Mouse (Mus musculus) myocyte (in vitro differentiated cells): ENCODE results near the gene Lztfl1. TPM values are rescaled to one million over a fixed set of nuclear protein-coding genes. Genes with fewer than 3 reads are reported as not detected.
A peak's percentile ranks its signal among the peaks of the same experiment; 100 is the strongest.
"Not testable (repeated sequence)": the region's sequence is repeated elsewhere in the genome, so short reads cannot be mapped to it uniquely, and the experiment has no call there.

Source experiments
- H3K27me3 ChIP-seq: one replicate; pipeline ENCODE4 v1.6.1; 2011; ENCODE audit not compliant: control insufficient read depth, insufficient read depth, insufficient read length
- H3K36me3 ChIP-seq: one replicate; pipeline ENCODE4 v1.6.1; 2011; ENCODE audit not compliant: control insufficient read depth, insufficient read depth
- H3K4me2 ChIP-seq: one replicate; pipeline ENCODE4 v1.6.1; 2011; ENCODE audit warnings: low read depth, control low read depth
- H3K4me3 ChIP-seq: one replicate; pipeline ENCODE4 v1.5.1; 2011; ENCODE audit warnings: mild to moderate bottlenecking, control low read depth, moderate library complexity
- H3K79me2 ChIP-seq: one replicate; pipeline ENCODE4 v1.6.1; 2011; ENCODE audit not compliant: control insufficient read depth, insufficient read depth
- H3ac ChIP-seq: one replicate; pipeline ENCODE4 v1.6.1; 2011; ENCODE audit not compliant: control insufficient read depth, insufficient read length
- CEBPB ChIP-seq: IDR thresholded peaks from 2 replicates; pipeline ENCODE4 v1.6.1; 2011; ENCODE audit warnings: mild to moderate bottlenecking, moderate library complexity; ENCODE audit not compliant: poor library complexity, insufficient read depth, severe bottlenecking
- E2F4 ChIP-seq: IDR thresholded peaks from one replicate; pipeline ENCODE4 v1.6.1; 2011; ENCODE audit warnings: mild to moderate bottlenecking, control low read depth, moderate library complexity; ENCODE audit not compliant: insufficient read depth
- MAX ChIP-seq: IDR thresholded peaks from one replicate; pipeline ENCODE4 v1.6.1; 2011; ENCODE audit warnings: low read depth, mild to moderate bottlenecking, control low read depth
- MYOD1 ChIP-seq, 3 experiments: IDR thresholded peaks; one replicate each; pipeline ENCODE4 v1.6.1; 2011; ENCODE audit warnings: control low read depth in 2 of 3, low read depth in 2 of 3, mild to moderate bottlenecking in 2 of 3, moderate library complexity in 1 of 3; ENCODE audit not compliant: insufficient read length in 2 of 3, control insufficient read depth in 1 of 3
- MYOG ChIP-seq, 3 experiments: IDR thresholded peaks; one replicate each; pipeline ENCODE4 v1.6.1; 2011; ENCODE audit warnings: control low read depth in 2 of 3, low read depth in 2 of 3, mild to moderate bottlenecking in 2 of 3; ENCODE audit not compliant: insufficient read length in 2 of 3, control insufficient read depth in 1 of 3, insufficient read depth in 1 of 3
- POLR2A ChIP-seq: IDR thresholded peaks from one replicate; pipeline ENCODE4 v1.6.1; 2011; ENCODE audit warnings: low read depth, mild to moderate bottlenecking, control low read depth, moderate library complexity; ENCODE audit not compliant: insufficient read length
- POLR2AphosphoS2 ChIP-seq: IDR thresholded peaks from one replicate; pipeline ENCODE4 v1.6.1; 2011; ENCODE audit warnings: low read depth, control low read depth; ENCODE audit not compliant: insufficient read length
- REST ChIP-seq: IDR thresholded peaks from one replicate; pipeline ENCODE4 v1.6.1; 2011; ENCODE audit warnings: mild to moderate bottlenecking, control low read depth, moderate library complexity; ENCODE audit not compliant: insufficient read depth, insufficient read length
- SRF ChIP-seq: IDR thresholded peaks from one replicate; pipeline ENCODE4 v1.6.1; 2011; ENCODE audit warnings: low read depth; ENCODE audit not compliant: control insufficient read depth, insufficient read length
- TCF12 ChIP-seq: IDR thresholded peaks from one replicate; pipeline ENCODE4 v1.6.1; 2011; ENCODE audit warnings: mild to moderate bottlenecking, control low read depth; ENCODE audit not compliant: poor library complexity, insufficient read depth, severe bottlenecking
- TCF3 ChIP-seq: IDR thresholded peaks from one replicate; pipeline ENCODE4 v1.6.1; 2011; ENCODE audit warnings: low read depth, control low read depth; ENCODE audit not compliant: insufficient read length
- USF1 ChIP-seq: IDR thresholded peaks from one replicate; pipeline ENCODE4 v1.6.1; 2011; ENCODE audit warnings: low read depth, mild to moderate bottlenecking, control low read depth, moderate library complexity
- polyA plus RNA-seq: library from polyadenylated mRNA; unstranded; fragments of >200 nt; fragmentation: generic; extraction: Trizol; gene quantifications from one replicate; pipeline ENCODE4 v1.2.1, GENCODE M21; 2012; ENCODE audit warnings: missing spikeins

The Lztfl1 gene
- polyA plus RNA-seq, 1 experiment = 7.4 TPM

DNA sequence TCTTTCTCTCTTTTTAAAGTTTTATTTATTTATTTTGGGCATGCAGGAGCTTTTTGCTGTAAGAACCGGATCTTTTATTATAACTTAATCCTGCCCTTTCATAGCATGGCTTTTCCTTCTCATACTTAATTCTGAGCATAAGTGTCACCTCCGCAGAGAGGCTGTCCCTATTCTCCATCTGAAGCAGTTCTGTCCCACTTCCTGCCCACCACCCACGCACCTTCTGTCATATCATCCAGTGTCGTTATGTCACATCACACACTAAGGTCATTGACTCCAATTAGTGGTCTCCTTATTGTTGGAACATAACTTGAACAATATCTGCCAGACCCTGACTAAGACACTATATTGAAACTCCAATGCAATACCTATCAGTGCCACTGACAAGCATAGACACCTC is 41.1 kb upstream of the Lztfl1 start:
- Histone ChIP-seq H3K4me3 (no peak overlapping the region), H3K36me3 (no peaks in the 10 kb centered on the region), H3K4me2 (no peak overlapping the region), H3ac (no peak overlapping the region), H3K27me3 (no peaks in the 10 kb centered on the region), H3K79me2 (no peaks in the 10 kb centered on the region)
- no peak for TF ChIP-seq POLR2A
- no peak for TF ChIP-seq MYOG (IDR thresholded peaks at IDR 0.05; ENCODE audit: control insufficient read depth in 1 of 3, insufficient read depth in 1 of 3, insufficient read length in 2 of 3, low read depth in 2 of 3)
- no peak for TF ChIP-seq TCF12
- no peak for TF ChIP-seq TCF3
- TF ChIP-seq E2F4 = no peak
- TF ChIP-seq POLR2AphosphoS2 = no peak
- TF ChIP-seq SRF = no peak
- no peak for TF ChIP-seq USF1
- TF ChIP-seq MAX = no peak
- TF ChIP-seq CEBPB = no peak
- no peak for TF ChIP-seq REST
- no peak for TF ChIP-seq MYOD1 (IDR thresholded peaks at IDR 0.05; ENCODE audit: control insufficient read depth in 1 of 3, insufficient read length in 2 of 3, low read depth in 2 of 3)

- Histone ChIP-seq H3K4me3 (no peak overlapping the region), H3K36me3 (no peaks in the 10 kb centered on the region), H3ac (no peak overlapping the region), H3K27me3 (no peaks in the 10 kb centered on the region), H3K79me2 (no peaks in the 10 kb centered on the region), H3K4me2 (no peak overlapping the region)
- no peak for TF ChIP-seq REST
Measured at GRCm38 (mm10) chr9:123758156-123758555, 40.7 kb upstream of the Lztfl1 start.

DNA sequence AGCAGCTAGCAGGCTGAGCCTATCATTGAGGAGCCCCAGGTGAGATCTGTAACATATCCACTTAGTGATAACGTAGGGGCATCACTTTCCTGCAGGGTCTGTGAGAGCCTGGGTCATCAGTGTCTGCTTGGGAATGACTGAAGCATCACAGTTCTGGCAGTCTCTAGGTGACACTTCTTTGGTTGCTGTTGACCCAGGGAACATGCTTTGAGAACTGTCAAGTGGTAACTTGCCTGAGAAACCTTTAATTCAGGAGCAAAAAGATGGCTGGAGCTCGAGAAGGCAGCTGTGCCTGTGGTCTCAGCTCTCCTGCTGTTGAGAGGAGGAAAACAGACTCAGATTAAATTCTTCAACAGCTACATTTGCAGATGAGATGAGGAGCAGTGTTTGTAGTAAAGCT is 39.8 kb upstream of the Lztfl1 start:
- TF ChIP-seq MYOD1 (IDR thresholded peaks at IDR 0.05; ENCODE audit: control insufficient read depth in 1 of 3, insufficient read length in 2 of 3, low read depth in 2 of 3) (no peak), USF1 (no peak), E2F4 (no peak), REST (no peak), MYOG (IDR thresholded peaks at IDR 0.05; ENCODE audit: control insufficient read depth in 1 of 3, insufficient read depth in 1 of 3, insufficient read length in 2 of 3, low read depth in 2 of 3) (no peak), POLR2A (no peak), CEBPB (no peak), MAX (no peak), SRF (no peak), POLR2AphosphoS2 (no peak), TCF3 (no peak), TCF12 (no peak)
- no peaks in the 10 kb centered on the region for H3K79me2 ChIP-seq
- H3K27me3 ChIP-seq = no peaks in the 10 kb centered on the region
- H3K4me3 ChIP-seq = no peak overlapping the region
- no peaks in the 10 kb centered on the region for H3K36me3 ChIP-seq
- H3K4me2 ChIP-seq = no peak overlapping the region
- no peak overlapping the region for H3ac ChIP-seq

DNA sequence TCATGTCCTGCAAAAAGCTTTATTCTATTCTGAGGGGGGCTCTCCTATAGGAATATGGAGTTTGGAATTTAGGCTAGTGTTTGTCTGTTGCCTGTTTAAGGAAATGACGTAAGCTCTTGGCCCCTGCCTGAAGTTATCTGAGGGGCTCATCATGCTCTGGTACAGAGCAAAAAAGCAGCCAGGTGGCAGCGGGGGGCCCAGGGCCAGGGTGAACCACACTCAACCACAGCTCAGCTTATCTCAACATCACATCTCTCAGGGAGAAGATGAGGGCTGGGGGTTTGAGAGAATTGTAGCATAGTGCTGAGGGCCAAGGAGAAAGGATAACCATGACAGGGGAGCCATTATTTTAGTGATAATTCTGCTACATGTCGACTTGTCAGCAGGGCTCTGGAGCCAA is 39.3 kb upstream of the Lztfl1 start:
- H3ac ChIP-seq = no peak overlapping the region
- no peaks in the 10 kb centered on the region for H3K79me2 ChIP-seq
- H3K4me3 ChIP-seq = no peak overlapping the region
- TF ChIP-seq SRF (no peak), CEBPB (no peak), POLR2A (no peak), POLR2AphosphoS2 (no peak), MYOD1 (IDR thresholded peaks at IDR 0.05; ENCODE audit: control insufficient read depth in 1 of 3, insufficient read length in 2 of 3, low read depth in 2 of 3) (no peak), TCF3 (no peak), USF1 (no peak), TCF12 (no peak)
- no peaks in the 10 kb centered on the region for H3K27me3 ChIP-seq
- no peaks in the 10 kb centered on the region for H3K36me3 ChIP-seq
- H3K4me2 ChIP-seq = no peak overlapping the region

- Histone ChIP-seq H3K36me3 (no peaks in the 10 kb centered on the region), H3K27me3 (no peaks in the 10 kb centered on the region), H3ac (no peak overlapping the region), H3K4me3 (no peak overlapping the region), H3K79me2 (no peaks in the 10 kb centered on the region), H3K4me2 (no peak overlapping the region)
- TF ChIP-seq MYOD1 (IDR thresholded peaks at IDR 0.05; ENCODE audit: control insufficient read depth in 1 of 3, insufficient read length in 2 of 3, low read depth in 2 of 3) (peak in 2 of 3 experiments; percentile 61 to 93), TCF12 (peak; percentile 9), MAX (no peak), MYOG (IDR thresholded peaks at IDR 0.05; ENCODE audit: control insufficient read depth in 1 of 3, insufficient read depth in 1 of 3, insufficient read length in 2 of 3, low read depth in 2 of 3) (peak in 1 of 3 experiments; percentile 80), POLR2A (no peak)
Measured at GRCm38 (mm10) chr9:123754333-123754732, 36.8 kb upstream of the Lztfl1 start.

DNA sequence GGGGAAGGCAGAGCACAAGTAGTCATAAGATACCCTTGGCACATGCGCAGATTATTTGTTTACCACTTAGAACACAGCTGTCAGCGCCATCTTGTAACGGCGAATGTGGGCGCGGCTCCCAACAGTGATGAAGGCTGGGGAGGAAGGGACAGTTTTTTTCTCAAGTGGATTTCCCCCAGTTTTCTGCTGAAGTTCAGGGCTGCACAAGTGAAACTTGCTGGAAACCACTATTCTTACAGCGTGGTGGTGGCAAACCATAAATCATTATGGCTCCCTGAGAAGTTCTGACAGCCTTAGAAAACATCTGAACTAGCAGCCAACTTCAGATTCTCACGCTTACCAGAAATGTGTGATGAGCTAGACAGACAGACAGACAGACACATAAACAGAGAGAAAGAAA is 32.2 kb upstream of the Lztfl1 start:
- not testable (repeated sequence) for H3ac ChIP-seq, H3K36me3 ChIP-seq, H3K27me3 ChIP-seq, H3K4me2 ChIP-seq, H3K4me3 ChIP-seq, H3K79me2 ChIP-seq
